Mouse (Mus musculus) lung, adult 2 months (tissue): ENCODE data around the gene Entpd6.

ENCODE experiments used
- CTCF ChIP-seq: fragments of 200-500 bp; IDR thresholded peaks from 2 replicates; pipeline ENCODE4 v1.5.1; 2011; ENCODE audit warnings: mild to moderate bottlenecking, low read length, control low read depth; ENCODE audit not compliant: insufficient read depth
- POLR2A ChIP-seq: fragments of 200-500 bp; IDR thresholded peaks from 2 replicates; pipeline ENCODE4 v1.6.1; 2011; ENCODE audit warnings: low read depth, mild to moderate bottlenecking, control low read depth, low read length, borderline replicate concordance; ENCODE audit errors: extremely low read depth

GRCm38 (mm10) chr2:150761476-150761875, 12.6 kb downstream of the Entpd6 start:
- TF ChIP-seq CTCF (no peak), POLR2A (no peak)
